Mouse (Mus musculus) thymus, postnatal 14 days (tissue): Measurements from ENCODE around the gene Prkce.
A peak's percentile ranks its signal among the peaks of the same experiment; 100 is the strongest.
"Not testable (repeated sequence)": the region's sequence is repeated elsewhere in the genome, so short reads cannot be mapped to it uniquely, and the experiment has no call there.

Experiments
- DNase-seq: peaks from one replicate; pipeline ENCODE4 v3.0.0; 2021

Prkce gene

DNA sequence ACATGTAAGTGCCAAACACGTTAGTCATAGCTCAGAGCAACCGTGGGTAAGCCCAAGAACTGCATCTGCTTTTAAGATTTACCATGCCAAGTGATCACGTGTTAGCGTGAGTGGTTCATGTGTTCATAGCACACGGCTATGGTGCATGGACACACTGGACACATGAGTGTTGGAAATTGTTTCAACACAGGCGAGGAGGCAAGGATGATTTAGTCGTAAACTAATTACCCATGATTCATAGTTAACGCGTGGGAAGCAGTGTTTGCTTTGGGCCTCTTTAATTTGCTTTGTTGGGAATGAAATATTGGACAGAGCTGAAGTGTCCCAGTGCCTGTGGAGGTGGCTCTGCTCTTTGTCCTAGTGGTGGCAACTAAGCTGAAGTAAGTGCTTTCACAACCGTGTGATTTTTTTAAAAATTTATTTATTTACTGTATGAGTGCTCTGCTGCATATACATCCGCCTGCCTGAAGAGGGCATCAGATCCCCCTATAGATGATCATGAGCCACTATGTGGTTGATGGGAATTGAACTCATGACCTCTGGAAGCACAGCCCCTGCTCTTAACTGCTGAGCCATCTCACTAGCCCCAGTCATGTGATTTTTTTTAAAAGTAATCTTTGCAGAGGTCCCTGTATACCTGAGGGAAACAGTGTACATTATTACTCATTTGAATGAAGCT lies 290.9 kb downstream of the Prkce start:
- DNase-seq, result no peak

DNA sequence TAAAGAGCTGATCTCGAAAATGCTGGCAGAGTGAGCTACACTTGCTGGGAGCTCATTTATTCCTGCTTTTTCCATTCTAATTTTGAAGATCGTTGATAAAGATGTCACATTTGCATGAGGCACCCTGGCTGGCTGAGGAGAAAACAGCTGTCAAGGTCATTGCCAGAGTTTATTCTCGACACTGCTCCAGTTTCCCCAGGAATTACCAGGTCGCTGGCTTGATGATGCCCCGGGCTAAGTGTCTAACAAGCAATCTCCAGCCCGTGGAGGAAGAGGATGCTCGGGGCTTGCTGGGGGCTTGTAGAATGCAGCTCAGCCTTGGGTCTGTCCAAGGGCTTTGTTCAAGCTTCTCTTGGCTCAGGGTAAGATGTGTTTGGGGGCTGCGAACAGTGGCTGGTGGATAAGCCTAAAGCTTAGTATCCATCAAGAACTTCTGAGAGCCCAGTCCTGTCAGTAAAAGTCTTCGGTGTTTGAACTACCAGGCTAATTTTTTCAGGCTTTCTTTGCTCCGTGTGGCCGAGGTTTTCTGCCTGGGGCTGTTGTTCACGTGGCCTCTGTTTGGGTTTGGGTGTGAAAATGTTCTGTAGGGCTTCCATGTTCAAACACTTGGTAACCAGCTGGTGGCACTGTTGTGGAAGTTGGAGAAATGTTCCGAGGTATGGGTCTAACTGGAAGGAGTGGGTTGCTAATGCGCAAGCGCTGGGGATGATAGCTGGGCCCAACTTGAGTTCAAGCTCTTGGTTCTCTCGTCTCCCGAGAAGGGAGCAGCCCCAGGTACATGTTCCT lies 293.3 kb downstream of the Prkce start:
- no peak for DNase-seq

DNA sequence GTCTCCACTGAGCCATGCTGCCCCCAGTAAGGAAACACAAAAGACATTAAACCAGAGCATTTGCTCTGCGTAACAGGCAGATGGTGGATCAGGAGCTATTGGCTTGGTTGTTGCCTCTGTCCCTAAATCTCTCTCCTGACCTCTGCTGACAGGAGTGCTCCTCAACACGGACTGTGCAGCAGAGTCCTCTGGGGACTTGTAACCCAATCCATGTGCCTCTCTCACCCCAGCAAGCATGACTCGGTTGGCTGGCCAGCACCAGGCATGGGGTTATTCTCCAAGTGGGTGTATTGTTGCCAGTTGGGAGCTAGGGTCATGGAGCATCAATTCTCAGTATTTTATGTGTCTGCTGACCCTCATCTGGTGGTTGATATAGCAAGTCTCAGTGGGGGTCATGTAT lies 295.8 kb downstream of the Prkce start:
- no peak for DNase-seq

DNA sequence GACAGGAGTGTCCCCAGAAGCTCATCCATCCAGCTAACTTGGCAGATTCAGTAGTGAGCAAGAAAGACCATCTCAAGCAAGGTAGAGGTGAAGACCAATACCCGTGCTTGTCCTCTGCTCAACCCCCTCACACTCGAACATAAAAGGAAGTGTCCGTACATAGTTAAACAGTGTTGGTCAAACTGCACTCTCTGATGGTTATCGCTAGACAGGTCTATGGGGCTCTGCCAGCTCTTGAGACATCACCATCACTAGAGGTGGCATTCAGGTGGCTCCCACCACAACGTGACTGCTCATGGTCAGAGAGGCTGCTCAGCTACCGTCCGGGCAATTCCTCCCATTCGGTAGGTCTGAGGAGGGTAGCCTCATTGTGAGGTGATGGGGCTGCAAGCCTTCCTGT lies 296.6 kb downstream of the Prkce start:
- DNase-seq, result no peak

DNA sequence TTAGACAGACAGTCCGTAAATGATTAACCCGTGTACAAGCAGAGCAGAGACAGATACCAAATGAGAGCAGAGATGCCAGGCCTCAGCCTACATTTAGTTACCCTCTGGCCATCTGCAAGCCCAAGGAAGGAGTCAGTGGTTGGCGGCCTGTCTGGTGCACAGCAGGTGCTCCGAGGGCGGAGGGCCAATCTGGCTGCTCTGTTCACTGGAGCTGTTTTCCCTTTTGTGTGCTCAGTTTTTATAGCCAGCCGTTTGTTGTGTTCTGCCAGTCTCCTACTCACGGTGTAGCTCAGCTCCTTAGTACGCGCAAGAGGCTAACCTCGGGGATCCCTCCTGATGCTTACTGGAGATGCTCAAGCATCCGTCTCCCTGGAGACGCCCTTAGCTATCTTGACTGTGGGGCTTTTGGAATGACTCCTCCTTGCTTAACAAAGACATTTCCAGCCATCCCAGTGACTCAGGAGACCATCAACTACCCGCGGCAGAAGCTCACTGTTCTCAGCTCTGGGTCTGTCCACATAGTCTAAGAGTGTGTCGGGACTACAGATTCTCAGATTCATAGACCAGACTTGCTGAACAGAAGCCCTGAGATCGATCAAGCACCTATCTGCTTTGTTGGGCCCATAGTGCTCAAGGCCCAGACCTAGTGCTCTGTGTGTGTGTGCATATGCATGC lies 297.2 kb downstream of the Prkce start:
- no peak for DNase-seq

DNA sequence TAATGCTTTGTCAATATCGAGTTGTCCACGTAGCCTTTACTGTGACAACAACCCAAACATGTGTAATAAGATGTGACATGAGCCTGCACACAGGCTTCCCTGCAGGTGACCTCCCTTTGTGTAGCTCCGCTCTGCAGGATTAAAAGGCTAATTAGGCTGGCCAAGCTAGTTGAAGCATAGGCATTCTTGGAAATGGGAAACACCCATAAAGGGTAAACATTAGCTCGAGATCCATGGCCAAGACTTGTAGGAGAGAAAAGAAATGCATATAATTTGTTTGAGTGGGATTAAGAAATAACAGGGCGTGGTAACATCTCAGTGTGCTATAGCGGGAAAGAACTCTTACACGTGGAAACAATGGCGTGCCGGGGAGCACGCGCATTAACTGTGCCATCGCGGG lies 298.3 kb downstream of the Prkce start:
- DNase-seq, result no peak

DNA sequence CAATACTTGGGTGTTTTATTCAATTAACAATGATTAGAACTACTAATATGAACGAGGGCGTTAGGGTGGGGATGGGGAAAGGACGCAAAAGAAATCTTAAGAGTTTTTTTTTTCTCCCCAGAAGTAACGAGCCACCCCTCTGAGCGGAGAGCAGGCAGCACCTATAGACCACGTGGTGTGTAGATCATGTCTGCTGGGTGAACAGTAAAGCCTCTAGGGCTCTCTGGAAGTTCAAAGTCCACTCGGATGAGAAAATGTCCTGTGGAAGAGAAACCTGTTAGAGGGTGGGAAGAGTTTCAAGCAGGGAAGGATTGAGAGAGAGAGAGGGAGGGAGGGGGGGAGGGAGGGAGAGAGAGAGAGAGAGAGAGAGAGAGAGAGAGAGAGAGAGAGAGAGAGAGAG lies 298.8 kb downstream of the Prkce start:
- DNase-seq, result no peak

DNA sequence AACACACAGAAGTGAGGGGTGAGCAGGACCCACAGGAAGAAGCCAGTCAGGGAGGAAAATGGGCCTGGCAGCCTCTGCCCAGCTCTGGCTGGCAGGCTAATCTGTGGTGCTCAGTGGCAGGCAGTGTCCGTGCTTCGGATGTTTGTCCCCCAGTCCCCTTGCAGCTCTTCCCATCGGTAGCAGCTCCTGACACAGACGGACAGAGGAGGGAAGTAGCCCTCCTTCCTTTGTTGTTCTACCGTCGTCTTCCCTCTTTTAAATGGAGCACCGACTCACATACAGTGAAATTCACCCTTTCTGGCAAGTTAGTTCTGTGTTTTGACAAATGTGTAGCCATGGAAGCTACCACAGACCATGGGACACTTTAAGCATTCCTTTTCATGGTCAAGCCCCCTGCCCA lies 299.3 kb downstream of the Prkce start:
- no peak for DNase-seq

DNA sequence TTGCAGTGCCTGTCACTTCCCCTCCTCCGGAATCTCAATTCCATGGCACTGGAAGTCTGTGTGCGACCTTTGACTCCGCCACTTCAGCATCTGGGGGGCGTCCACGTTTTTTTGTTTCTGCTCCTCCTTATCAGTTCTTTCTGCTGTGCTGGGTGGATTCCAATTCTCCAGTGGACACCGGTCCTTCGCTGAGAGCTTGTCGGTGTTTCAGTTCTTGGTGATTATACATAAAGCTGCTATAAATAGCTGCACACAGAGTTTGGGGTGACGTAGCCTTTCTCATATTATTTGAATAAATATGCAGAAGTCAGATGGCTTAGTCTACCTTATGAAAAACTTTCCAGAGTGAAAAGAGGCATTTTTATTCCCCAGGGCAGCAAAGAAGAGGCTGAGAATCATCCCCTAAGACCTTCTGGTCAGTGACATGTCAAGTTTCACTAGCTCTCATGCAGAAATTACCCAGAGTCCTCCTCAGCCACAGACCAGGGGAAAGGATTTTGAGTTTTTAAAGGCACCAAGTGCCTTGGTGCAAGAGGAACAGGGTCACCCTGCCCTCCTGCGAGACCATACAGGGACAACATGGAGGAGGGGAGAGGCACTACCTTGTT lies 299.8 kb downstream of the Prkce start:
- DNase-seq, result no peak

DNA sequence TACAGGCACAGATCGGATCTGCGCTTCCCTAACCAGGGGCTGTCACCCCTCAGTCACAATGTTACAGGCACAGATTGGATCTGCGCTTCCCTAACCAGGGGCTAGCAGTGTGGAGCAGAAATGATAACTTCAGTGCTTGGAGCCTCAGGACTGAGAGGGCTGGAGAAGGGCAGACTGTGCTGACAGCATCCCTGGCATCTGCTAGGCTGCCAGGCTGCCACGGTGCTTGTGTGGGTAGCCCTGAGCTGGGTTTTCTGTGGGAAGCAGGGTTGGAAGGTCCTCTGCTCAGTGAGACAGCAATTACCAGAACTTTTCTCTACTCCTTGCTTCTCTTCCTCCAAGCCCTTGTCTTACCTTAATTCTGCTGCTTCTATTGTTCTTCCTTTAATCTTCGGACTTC lies 300.4 kb downstream of the Prkce start:
- no peak for DNase-seq

DNA sequence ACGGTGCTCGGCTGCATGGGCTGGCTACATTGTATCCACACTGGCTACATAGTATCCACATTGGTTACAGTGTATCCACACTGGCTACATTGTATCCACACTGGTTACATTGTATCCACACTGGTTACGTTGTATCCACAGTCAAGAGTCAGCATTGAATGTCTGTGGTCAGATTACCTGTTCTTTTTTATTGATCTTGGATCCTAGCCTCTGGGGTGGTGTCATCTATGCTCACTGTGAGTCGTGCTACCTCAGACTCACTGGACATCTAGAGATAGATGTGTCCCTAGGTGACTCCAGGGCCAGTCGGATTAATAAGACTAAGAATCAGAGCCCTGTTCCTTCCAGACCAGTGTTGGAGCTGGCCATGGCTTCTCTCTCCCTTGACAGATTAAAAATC lies 302.6 kb downstream of the Prkce start:
- no peak for DNase-seq

DNA sequence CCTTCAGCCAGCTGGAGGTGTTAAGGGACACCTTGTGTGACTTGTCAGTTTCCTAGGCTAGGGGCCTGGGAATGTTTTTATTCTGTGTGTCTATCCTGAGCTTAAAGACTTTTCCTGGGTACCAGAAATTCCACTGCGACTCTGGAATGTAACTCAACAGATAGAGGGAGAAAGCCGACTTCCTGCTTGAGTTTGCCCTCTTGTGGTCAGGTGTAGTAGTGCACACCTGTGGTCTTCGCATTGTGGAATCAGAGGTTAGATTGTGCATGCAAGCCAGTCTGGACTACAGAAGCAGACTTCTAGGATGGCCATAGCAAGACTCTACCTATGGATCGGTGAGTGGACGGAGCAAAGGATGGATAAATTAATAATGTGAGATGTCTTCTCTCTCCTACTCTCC lies 304.1 kb downstream of the Prkce start:
- peak; percentile 69 for DNase-seq

DNA sequence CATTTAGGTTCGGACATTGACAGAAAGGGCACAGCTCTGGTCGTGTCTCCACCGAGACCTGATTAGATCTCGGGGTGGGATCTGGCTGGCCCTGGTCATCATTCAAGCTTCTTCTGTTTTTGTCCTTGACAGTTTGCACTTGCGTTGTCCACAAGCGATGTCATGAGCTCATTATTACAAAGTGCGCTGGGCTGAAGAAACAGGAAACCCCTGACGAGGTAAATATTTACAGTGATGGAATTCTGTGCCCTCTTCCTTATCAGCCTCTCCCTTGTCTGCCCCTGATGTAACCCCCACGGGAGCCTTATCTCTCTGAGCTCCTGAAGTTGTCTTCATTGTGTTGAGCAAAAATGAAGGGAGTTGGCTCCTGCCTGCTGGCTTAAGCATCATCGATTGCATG lies 309.1 kb downstream of the Prkce start:
- DNase-seq, result no peak

DNA sequence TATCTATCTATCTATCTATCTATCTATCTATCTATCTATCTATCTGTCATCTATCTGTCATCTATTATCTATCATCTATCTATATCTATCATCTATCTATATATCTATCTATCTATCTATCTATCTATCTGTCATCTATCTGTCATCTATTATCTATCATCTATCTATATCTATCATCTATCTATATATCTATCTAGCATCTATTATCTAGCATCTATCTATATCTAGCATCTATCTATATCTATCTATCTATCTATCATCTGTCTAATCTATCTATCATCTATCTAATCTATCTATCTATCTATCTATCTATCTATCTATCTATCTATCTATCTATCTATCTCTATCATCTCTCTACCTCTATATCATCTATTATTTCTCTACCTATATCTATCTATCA lies 309.8 kb downstream of the Prkce start:
- DNase-seq, result not testable (repeated sequence)

DNA sequence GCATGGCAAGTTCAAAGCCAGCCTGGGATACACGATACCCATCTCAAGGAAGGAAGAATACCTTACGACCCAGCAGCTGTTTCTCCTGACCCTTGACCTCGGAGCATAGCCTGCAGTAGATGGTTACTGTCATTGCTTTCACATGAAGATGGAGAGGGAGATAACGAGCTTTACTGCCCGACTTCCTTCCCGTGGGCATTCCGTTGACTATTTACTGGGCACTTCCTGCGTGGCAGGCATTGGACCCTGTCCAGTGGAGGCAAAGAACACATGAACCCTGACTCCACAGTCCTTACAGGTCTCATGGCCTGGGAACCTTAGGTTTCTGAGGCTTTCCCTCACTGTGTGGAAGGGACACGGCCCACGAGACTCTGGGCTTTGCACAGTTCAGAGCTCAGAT lies 311.8 kb downstream of the Prkce start:
- no peak for DNase-seq

DNA sequence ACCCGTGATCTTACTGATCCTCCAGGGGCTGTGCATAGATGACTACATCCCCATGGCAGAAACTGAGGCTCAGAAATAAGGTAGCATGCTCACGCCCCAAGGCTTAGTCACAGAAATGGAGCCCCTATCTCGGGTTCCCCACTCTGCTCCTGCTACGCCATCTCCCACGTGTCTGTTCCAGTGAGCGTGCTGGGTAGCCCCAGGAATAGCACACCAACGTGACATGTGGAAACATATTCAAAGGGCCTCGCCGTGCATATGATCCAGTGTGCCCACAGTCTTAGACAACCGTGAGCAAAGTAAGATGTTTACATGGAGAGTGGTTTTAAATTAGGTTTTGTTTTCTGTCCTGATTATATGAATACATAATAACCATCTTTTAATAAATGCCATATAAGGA lies 315.1 kb downstream of the Prkce start:
- DNase-seq, result no peak

DNA sequence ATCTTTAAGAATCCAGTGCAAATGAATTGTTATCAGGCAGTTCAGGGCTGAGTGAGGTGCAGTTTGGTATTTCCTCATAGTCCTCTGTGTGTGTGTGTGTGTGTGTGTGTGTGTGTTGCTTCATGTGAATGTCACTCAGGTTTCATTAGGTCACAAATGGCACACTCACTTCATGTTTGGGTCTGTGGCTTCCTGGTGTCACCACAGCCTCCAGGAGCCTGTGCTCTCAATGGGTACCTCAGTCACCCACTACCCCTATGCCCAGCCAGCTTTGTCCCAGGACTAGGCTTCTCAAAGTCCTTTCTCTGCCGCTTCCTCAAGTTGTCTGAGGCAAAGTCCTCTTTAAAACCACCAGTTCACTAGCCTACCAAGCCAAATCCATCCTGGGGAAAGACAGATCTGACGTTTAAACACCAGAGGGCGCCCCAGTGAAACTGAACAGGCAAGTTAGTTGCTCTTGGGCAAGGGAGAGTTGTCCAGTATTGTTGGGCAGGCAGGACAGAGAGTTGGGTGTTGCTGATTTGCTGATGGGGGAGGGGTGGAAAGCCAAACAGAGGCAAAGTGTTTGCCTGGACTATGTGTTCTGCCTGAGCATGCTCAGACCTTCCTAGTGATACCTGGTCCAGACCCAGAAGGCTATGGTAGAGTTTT lies 316.6 kb downstream of the Prkce start:
- peak; percentile 66 for DNase-seq

DNA sequence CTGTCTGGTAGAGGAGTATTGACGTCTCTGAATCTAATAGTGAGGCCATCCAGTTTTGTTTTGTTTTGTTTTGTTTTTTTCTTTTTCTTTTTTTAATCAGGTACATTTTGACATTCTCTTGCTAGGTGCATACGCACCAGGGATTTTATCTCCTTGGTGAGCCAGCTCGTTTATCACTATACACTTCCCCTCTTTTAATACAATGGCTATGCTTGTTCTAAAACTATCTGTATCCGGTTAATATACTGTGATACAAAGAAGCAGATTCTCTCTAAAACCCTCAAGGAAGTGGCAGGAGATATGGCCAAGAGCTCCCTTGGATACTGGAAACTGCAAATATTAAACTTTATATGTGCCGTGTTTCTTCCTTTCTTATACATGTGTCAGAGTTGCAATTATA lies 319.1 kb downstream of the Prkce start:
- no peak for DNase-seq

DNA sequence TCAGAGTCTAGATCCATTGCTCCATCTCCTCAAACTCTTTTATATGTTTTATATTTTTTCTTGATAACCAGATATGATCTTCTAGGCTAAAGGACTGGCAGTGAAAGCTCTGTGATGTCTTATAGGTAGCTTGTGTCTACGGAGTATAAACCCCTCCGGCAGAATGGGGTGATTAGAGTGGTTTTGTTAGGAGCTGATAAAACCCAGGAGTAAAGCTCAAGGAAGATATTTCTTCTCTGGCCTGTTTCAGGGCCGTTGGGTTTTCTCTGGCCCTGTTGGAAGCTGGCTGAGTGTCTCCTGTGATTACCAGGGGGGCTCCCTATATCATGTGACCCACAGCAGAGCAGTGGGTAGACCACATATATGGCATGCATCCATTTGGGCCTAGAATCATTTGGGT lies 319.9 kb downstream of the Prkce start:
- no peak for DNase-seq

DNA sequence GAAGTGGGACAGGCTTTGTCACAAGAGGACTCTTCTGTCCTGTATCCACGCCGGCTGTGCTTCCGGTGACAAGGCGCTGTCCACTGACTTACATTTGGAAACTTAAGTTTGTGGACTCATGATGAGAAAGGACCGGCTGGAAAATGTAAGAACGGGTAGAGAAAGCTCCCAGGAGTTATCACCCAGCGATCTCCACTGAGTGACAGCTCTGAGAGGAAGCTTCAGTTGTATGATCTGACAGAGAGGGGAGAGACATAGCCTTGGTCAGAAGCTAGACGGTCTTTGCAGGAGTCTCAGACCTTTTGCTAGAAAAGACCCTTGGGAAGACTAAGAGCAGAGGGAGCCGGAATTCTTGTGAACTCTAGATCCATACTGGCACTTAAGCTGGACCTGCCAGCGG lies 322.2 kb downstream of the Prkce start:
- no peak for DNase-seq

DNA sequence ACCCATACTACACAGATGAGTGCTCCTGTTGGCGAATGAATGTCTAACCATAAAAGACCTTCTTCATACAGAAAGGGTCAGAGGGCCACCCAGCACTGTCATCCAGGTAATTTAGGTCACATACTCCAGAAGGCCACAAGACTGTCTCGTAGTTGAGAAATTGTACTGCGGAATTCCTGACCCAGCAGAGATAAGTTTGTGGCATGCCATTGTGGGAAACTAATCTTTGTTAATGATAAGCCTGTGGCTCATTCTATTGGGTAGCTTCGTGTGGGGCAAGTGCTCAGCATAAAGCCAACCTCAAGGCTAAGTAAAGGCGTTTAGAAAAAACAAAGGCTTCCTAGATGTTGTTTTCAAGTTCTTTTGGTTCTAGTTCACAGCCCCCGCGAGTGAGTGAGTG lies 324.8 kb downstream of the Prkce start:
- no peak for DNase-seq

DNA sequence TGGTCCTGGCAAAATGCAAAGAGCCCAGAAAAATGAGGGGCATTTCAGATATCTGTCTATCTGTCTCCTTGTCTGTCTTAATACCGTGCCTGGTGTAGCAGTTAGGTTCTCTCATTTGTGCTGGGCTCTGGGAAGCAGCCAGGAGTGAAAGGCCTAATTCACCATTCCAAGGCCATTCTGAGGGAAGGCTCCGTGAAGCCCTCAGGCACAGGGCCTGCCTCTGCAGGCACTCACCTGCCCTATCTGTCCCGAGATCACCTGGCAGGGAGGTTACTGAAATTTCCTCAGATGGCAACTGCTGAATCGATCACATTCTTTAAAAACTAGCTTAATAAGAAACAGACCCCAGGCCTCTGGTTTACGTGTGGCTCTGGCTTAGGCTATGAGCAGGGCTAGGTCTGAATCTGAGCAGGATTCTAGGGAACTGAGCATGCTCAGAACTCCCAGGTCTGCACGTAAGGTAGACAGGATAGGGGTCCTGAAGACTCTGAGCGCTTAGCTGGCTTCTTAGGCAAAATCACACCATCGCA lies 326.4 kb downstream of the Prkce start:
- DNase-seq, result no peak

DNA sequence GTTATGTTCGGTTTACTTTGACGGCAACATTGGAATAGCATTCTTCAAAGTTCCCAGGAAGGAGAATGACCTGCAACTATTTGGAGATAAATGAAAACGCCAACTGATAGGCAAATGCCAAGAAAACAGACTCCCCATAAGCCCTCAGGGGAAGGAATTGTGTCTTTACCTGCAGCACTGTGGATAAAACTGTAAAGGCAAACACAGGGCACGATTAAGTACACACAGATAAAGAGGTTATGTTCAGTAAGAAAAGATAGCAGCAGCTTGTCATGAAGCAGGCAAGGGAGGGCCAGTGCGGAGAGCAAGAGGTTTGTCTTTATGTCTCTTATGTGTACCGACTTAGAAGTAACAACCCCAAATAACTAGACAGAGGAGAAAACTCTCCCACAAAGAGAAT lies 326.9 kb downstream of the Prkce start:
- no peak for DNase-seq
